ENCODE assay signal across 8 mouse cellular contexts in the genomic region with DNA sequence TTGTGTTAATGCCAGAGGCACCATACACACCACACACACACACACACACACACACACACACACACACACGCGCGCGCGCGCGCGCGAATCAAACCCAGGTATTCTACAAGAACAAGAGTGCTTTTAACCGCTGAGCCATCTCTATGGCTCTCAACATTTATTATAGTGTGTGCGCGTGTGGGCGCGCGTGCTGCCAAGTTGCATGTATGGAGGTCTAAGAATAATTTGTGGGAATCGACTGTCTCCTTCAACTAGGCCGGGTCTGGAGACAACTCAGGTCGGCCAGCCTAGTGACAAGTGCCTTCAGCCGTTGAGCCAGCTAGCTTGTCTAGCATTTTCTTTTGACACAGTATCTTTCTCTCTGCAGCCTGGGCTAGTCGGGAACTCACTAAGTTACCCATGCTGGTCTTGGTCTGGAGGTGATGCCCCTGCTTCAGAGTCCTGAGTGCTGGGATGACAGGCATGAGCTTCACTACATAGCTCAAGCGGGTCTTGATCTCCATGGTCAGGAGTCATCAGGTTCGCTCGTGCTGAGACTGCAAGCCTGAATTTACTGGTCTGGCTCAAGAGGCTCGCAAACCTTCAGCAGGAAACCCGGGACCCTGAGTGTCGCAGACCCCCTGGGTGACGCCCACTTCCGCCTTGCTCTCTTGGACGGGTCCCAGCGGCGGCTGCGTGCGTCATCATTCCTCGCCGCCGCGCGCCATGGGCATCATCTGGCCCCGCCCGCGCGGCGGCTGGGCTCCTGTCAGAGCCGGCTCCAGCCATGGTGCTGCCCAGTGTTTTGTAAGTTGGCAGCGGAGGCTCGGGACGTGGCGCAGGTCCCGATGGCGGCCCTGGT. TPM values are rescaled to one million over a fixed set of nuclear protein-coding genes. Genes with fewer than 3 reads are reported as not detected.
DNase-seq lines count a peak whose midpoint lies in the region; ATAC-seq and TF ChIP-seq lines count a peak whose summit lies in the region.

A gene (plus strand): TSS at position 709 of the 841 bp plus-strand sequence.

- DNase-seq in G1E (ENCODE audit: low spot score), result peak; percentile 70
- DNase-seq in cerebellum, adult 18-20 months, result peak; percentile 84 to 97
- DNase-seq in heart, postnatal 36 days, result peak; percentile 92 to 94
- DNase-seq in layer of hippocampus, adult 2 months (ENCODE audit: low spot score in 2 of 2), result peak; percentile 84 to 94
- DNase-seq in lung, embryonic 14.5 days, result peak; percentile 98
- peak; percentile 90 for DNase-seq in thymus, adult 2 months

- peak within 1 kb of the TSS; percentile 85 for H3K9ac ChIP-seq in forebrain, embryonic 16.5 days (replicated peaks; ENCODE audit: low read depth, low read length)
- H3K9ac ChIP-seq in lung, embryonic 14.5 days, result peak within 1 kb of the TSS; percentile 89

- peak within 1 kb of the TSS; percentile 65 for H3K27ac ChIP-seq in forebrain, embryonic 16.5 days (ENCODE audit: low read length)
- H3K27ac ChIP-seq in layer of hippocampus, adult 2 months, result peak within 1 kb of the TSS; percentile 97
- peak within 1 kb of the TSS; percentile 88 for H3K27ac ChIP-seq in lung, embryonic 14.5 days (ENCODE audit: low read depth)
- peak within 1 kb of the TSS; percentile 79 for H3K27ac ChIP-seq in olfactory bulb, adult 2 months (ENCODE audit: insufficient read depth, low read depth, low read length)
- H3K27ac ChIP-seq in thymus, adult 2 months (ENCODE audit: control insufficient read depth, insufficient read depth, low read length), result peak within 1 kb of the TSS; percentile 52; the same call in 1 of the 2 replicates

- H3K4me2 ChIP-seq in forebrain, embryonic 16.5 days (ENCODE audit: low read length), result peak within 1 kb of the TSS; percentile 87
- peak within 1 kb of the TSS; percentile 90 for H3K4me2 ChIP-seq in lung, embryonic 14.5 days

- H3K9me3 ChIP-seq in G1E (replicated peaks), result no peaks in the 10 kb centered on the region
- H3K9me3 ChIP-seq in forebrain, embryonic 16.5 days (ENCODE audit: control insufficient read depth, low read length), result no peaks in the 10 kb centered on the region
- H3K9me3 ChIP-seq in lung, embryonic 14.5 days (ENCODE audit: low read depth, low read length), result no peaks in the 10 kb centered on the region

- TF ChIP-seq POLR2A in olfactory bulb, adult 2 months (IDR thresholded peaks at IDR 0.05; ENCODE audit: insufficient read depth, low read depth, low read length), result peak; percentile 92
- peak; percentile 56 for TF ChIP-seq POLR2A in thymus, adult 2 months (IDR thresholded peaks at IDR 0.05; ENCODE audit: control insufficient read depth, extremely low read depth, insufficient read depth, low read length, poor library complexity)

- peaks cover 9% of the 10 kb centered on the region for H3K4me1 ChIP-seq in G1E (ENCODE audit: insufficient read depth, low read depth, low read length)
- H3K4me1 ChIP-seq in forebrain, embryonic 16.5 days (replicated peaks; ENCODE audit: control insufficient read depth, insufficient read depth, low read length), result peaks cover 21% of the 10 kb centered on the region
- peaks cover 3% of the 10 kb centered on the region; the same call in 1 of the 2 replicates for H3K4me1 ChIP-seq in lung, embryonic 14.5 days (ENCODE audit: insufficient read depth)
- H3K4me1 ChIP-seq in olfactory bulb, adult 2 months (ENCODE audit: control insufficient read depth, insufficient read depth, low read length), result peaks cover 8% of the 10 kb centered on the region; the same call in 1 of the 2 replicates
- H3K4me1 ChIP-seq in thymus, adult 2 months (replicated peaks; ENCODE audit: control insufficient read depth, insufficient read depth, low read length), result peaks cover 11% of the 10 kb centered on the region

- 5% methylated on average over 50 of the region's 50 CpGs for WGBS in forebrain, embryonic 16.5 days
- WGBS in lung, embryonic 14.5 days, result 5% methylated on average over 50 of the region's 50 CpGs
- WGBS in olfactory bulb, adult 2 months, result under 1% methylated on average over 50 of the region's 50 CpGs
- WGBS in thymus, adult 2 months, result 5% methylated on average over 50 of the region's 50 CpGs

- H3K36me3 ChIP-seq in G1E (replicated peaks), result peaks cover 3% of the 10 kb centered on the region
- no peaks in the 10 kb centered on the region for H3K36me3 ChIP-seq in forebrain, embryonic 16.5 days (ENCODE audit: control insufficient read depth, insufficient read depth)
- no peaks in the 10 kb centered on the region for H3K36me3 ChIP-seq in lung, embryonic 14.5 days (ENCODE audit: insufficient read depth)
- no peaks in the 10 kb centered on the region for H3K36me3 ChIP-seq in thymus, adult 2 months (ENCODE audit: control insufficient read depth, insufficient read depth, low read length)

- H3K4me3 ChIP-seq in G1E (ENCODE audit: low read depth, low read length), result peak within 1 kb of the TSS; percentile 82
- H3K4me3 ChIP-seq in forebrain, embryonic 16.5 days (replicated peaks; ENCODE audit: low read length), result peak within 1 kb of the TSS; percentile 85
- H3K4me3 ChIP-seq in layer of hippocampus, adult 2 months, result peak within 1 kb of the TSS; percentile 87
- H3K4me3 ChIP-seq in lung, embryonic 14.5 days (ENCODE audit: low read depth, low read length), result peak within 1 kb of the TSS; percentile 94
- peak within 1 kb of the TSS; percentile 97 for H3K4me3 ChIP-seq in olfactory bulb, adult 2 months (ENCODE audit: insufficient read depth, low read depth, low read length)
- peak within 1 kb of the TSS; percentile 83 for H3K4me3 ChIP-seq in thymus, adult 2 months (ENCODE audit: control insufficient read depth, insufficient read depth, low read length)

- intact Hi-C loops in heart, postnatal 36 days (cut with DNase I), result loop anchor here (2.0 to 5.0 kb wide), 3 partner anchors 27 to 128 kb away; a partner anchor contains a TSS

- no peak for TF ChIP-seq CTCF in G1E (IDR thresholded peaks at IDR 0.05; ENCODE audit: low read depth, low read length)
- no peak for TF ChIP-seq CTCF in layer of hippocampus, adult 2 months (conservative IDR thresholded peaks at IDR 0.05)
- no peak for TF ChIP-seq CTCF in lung, embryonic 14.5 days (IDR thresholded peaks at IDR 0.05; ENCODE audit: low read depth)
- TF ChIP-seq CTCF in olfactory bulb, adult 2 months (IDR thresholded peaks at IDR 0.05; ENCODE audit: insufficient read depth, low read depth, low read length), result no peak
- TF ChIP-seq CTCF in thymus, adult 2 months (IDR thresholded peaks at IDR 0.05; ENCODE audit: borderline replicate concordance, control insufficient read depth, extremely low read depth, insufficient read depth, low read length, poor library complexity), result no peak

- ATAC-seq in G1E (ENCODE audit: extremely low read depth, insufficient number of reproducible peaks, low FRiP score, poor library complexity, severe bottlenecking), result peak; percentile 57; the same call in 1 of the 2 replicates
- ATAC-seq in forebrain, embryonic 16.5 days, result peak; percentile 97
- peak; percentile 97 for ATAC-seq in lung, embryonic 14.5 days (ENCODE audit: insufficient read depth)

- no peaks in the 10 kb centered on the region for H3K27me3 ChIP-seq in G1E (ENCODE audit: insufficient read depth, low read length)
- H3K27me3 ChIP-seq in forebrain, embryonic 16.5 days (replicated peaks; ENCODE audit: control insufficient read depth, insufficient read depth, low read length), result no peaks in the 10 kb centered on the region
- H3K27me3 ChIP-seq in lung, embryonic 14.5 days (ENCODE audit: insufficient read depth, low read length), result no peaks in the 10 kb centered on the region
- no peaks in the 10 kb centered on the region for H3K27me3 ChIP-seq in thymus, adult 2 months (ENCODE audit: control insufficient read depth, insufficient read depth, low read length)

RNA-seq across cellular contexts. Expression of the gene that starts here (rescaled TPM):
- 14.0 and 14.7 TPM in 2 replicates for total RNA-seq in G1E (2014; fragmentation: Nextera tagmentation)
- total RNA-seq in G1E (2017), result 12.1 and 14.2 TPM in 2 replicates
- polyA plus RNA-seq in G1E (2012), result 7.2 and 9.7 TPM in 2 replicates
- 18.0 and 18.7 TPM in 2 replicates for polyA plus RNA-seq in forebrain, embryonic 16.5 days (2015; fragmentation: Nextera tagmentation; extraction: Ambion mirVana)
- 10 to 100 TPM; 22.6 to 26.9 TPM for total RNA-seq in heart, postnatal 36 days (2021)
- total RNA-seq in layer of hippocampus, adult 2 months (2021), result 10 to 100 TPM; 37.9 to 40.6 TPM
- 16.1 and 17.1 TPM in 2 replicates for polyA plus RNA-seq in lung, embryonic 14.5 days (2014; fragmentation: Nextera tagmentation; extraction: Ambion mirVana)
- not detected in 2 replicates for polyA plus RNA-seq in olfactory bulb, adult 2 months (2012; ENCODE audit: insufficient read depth, insufficient read length, low replicate concordance, missing spikeins)
- polyA plus RNA-seq in thymus, adult 2 months (2012; rRNA removed), result 24.0 and 34.0 TPM in 2 replicates

Comparison
In these comparisons a context has a peak if more than half of its experiments do, and no peak if none do; other contexts are left out.
1. Peak in every context shown above with its lines: DNase-seq, ATAC-seq, H3K4me3 ChIP-seq and H3K27ac ChIP-seq.